Mouse (Mus musculus): ENCODE data around the gene Vmn1r24.
"Not testable (repeated sequence)": the region's sequence is repeated elsewhere in the genome, so short reads cannot be mapped to it uniquely, and the experiment has no call there.

The Vmn1r24 gene

DNA sequence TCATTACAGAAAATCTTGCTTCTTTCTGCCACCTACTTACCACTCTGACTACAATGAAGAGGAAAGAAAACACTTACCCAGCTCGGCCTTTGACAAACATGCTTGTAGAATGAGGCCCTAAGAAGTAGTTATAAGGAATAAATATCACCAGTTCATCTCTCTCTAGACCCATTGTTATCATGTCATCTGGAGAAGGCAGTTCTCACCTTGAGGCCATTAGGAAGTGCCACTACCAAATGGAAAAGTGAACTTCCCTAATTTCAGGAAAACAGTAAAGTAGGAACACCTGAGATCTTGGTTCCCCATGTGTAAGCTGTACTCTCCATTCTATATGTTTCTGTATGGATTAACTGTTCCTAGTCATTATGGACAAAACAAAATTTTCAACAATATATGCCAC is at the start of gene Vmn1r24:
TSS of gene Vmn1r24 (minus strand) at position 101 of the 400 bp plus-strand sequence.
- not testable (repeated sequence) for DNase-seq (ENCODE audit: low spot score in 2 of 2)

DNA sequence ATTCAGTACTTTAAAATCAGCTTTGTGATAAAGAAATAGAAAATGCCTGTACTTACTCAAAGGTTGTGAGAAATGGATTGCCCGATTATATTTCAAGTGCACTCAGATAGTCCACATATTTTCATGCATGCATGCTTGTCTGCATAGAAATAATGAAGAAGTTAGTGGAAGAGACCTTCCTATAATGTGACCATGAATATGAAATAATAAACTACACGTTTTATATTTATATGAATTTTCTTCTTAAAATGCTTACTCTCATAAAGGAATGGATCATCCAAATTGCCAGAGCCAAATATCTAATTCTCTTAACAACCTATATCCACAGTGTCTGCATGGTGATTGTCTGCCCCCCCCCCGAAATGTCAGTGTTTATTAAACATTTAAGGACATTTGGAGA is 19.4 kb upstream of the Vmn1r24 start, which contains the start of gene Vmn1r25:
TSS of gene Vmn1r25 (minus strand) at position 101 of the 400 bp plus-strand sequence.
- DNase-seq (ENCODE audit: low spot score in 2 of 2), result no peak

DNA sequence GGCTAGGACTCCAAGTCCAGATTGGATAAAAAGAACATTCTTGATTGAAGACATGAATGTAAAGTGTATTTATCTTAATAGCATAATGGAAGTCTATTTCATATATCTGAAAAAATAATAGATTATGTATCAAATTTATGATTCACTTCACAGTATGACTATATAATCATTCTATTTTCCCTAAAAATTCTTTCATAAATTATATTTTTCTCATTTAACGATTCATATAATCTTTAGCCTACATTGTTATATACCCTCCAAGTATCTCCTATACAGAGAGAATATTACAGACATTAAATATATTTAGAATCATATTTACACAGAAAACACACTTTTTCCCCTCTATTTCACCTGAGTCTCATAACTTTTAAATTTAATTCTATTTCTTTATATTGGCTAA is 34.6 kb downstream of the Vmn1r24 start, which contains the start of gene Vmn1r23:
TSS of gene Vmn1r23 (minus strand) at position 101 of the 400 bp plus-strand sequence.
- no peak for DNase-seq (ENCODE audit: low spot score in 2 of 2)

DNA sequence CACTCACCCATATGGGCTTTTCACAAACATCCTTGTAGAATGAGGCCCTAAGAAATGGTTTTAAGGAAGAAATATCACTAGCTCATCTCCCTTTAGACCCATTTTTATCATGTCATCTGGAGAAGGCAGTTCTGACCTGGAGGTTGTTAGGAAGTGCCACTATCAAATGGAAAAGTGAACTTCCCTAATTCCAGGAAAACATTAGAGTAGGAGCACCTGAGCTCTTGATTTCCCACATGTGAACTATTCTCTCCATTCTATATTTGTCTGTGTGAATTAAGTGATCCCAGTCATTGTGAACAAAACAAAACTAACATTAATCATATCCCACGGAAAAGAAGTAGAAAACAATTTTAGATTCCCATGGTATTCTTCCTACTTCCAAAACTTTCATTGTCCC is 53.4 kb downstream of the Vmn1r24 start, which contains the start of gene Vmn1r22:
TSS of gene Vmn1r22 (minus strand) at position 101 of the 400 bp plus-strand sequence.
- DNase-seq (ENCODE audit: low spot score in 2 of 2), result no peak
